Mouse (Mus musculus) neutrophil, adult 65 days (primary cell): ENCODE results near the gene Gm14496. TPM values are rescaled to one million over a fixed set of nuclear protein-coding genes. Genes with fewer than 3 reads are reported as not detected.

ENCODE experiments used
- total RNA-seq: library from RNA; stranded (reverse); gene quantifications from 2 replicates; pipeline ENCODE4 v1.2.4, GENCODE M21; 2023

Gm14496 gene
- not detected in 2 replicates for total RNA-seq

DNA sequence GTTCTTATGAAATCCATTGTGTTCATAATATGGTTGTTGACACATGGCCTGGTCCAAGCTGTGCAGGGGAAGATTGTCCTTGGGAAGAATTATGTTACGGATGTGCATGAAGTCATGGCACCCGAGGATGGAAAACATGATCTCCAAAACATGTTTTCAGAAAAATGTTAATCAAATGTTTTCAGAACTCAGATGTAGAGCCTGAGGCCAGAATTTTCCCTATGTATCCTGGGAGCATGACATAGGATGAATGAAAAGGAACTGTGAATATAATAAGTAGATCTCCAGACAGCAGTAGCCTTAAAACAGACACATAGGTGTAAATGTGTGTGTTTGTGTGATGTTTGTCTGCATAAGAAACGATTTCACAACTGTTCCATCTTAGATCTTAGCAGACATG is at the start of gene Gm14496:
Gm14496 (plus strand) TSS at position 301 of the 400 bp plus-strand sequence.

Other genes starting within 250 kb of the Gm14496 start
- not detected in 2 replicates for gene Myt1, start 227.8 kb upstream of the Gm14496 start, total RNA-seq
- 21.4 and 26.6 TPM in 2 replicates for gene Pcmtd2, start 153.3 kb upstream of the Gm14496 start, total RNA-seq
- gene Polr3k, start 126.8 kb upstream of the Gm14496 start, total RNA-seq: 5.0 and 8.1 TPM in 2 replicates